Mouse (Mus musculus) adrenal gland, postnatal 4 days (tissue): ENCODE measurements around the gene Efcab11. TPM values are rescaled to one million over a fixed set of nuclear protein-coding genes. Genes with fewer than 3 reads are reported as not detected.
"Not testable (repeated sequence)": the region's sequence is repeated elsewhere in the genome, so short reads cannot be mapped to it uniquely, and the experiment has no call there.

Experiments used
- DNase-seq, 2 experiments: peaks; one replicate each; pipeline ENCODE4 v3.0.0; 2021 to 2022; ENCODE audit warnings: low spot score in 2 of 2, mixed read lengths in 2 of 2
- total RNA-seq, 2 experiments: library from RNA; stranded (reverse); gene quantifications; 2 replicates each; pipeline ENCODE4 v1.2.3; 2021

Gene Efcab11
- total RNA-seq, 2 experiments from 2014 or later = 2.3 to 2.7 TPM

DNA sequence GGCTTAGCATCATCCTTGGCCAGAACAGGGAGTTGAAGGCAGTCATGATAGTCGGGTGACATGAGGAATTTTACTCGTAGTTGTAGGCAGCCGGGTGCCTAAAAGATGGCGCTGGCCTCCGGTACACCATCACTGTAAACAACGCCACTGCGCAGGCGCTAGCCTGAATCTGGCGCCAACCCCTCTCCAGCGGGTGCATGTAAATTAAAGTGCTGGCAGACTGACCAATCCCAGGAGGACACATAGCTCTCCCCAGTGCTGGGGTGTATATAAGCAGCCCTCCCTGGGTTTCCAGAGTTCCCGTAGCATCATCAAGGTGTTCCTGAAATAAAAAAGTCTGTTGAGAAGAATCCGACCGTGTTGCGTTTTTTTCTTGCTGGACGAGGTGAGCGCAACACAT, 66.2 kb downstream of the Efcab11 start:
- DNase-seq = not testable (repeated sequence)

DNA sequence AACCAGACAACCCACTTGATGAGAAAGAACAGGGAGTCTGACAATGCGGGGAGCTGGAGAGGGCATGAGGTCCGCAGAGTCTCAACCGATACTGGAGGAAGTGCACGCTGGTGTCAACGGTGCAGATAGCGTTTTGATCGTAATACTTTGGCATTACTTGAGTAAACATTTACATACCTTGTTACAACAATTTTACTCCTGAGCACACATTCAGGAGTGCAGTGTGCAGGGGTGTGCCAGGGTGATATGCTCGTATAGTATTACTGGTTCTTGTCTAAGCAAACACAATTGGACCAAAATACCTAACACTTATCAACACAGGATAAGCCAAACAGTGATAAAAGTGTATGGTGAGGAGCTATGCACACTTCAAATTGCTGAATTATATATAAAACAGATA, 69.0 kb downstream of the Efcab11 start:
- no peak for DNase-seq

- DNase-seq = no peak
These were observed 76.3 kb downstream of the Efcab11 start for GRCm38 (mm10) chr12:99807891-99808290.

- DNase-seq = not testable (repeated sequence)
These were observed 77.5 kb downstream of the Efcab11 start for GRCm38 (mm10) chr12:99806741-99807140.

DNA sequence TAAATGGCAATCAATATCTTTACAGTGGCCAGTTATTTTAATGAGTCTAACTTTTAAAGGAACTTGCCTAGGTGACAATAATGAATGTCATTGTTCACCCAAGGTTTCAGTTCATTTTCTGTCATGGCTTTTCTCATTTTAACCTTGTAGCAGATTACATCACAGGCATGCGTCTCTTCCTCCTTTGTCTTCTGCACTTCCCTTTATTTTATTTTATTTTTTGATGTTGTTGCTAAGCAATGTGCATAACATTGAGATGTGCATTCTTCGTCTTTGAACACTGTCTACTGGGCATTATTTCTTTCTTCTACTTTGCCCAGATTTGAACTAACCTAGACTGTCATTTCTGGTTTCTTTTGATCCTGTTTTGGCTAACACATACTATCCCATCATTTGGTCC, 88.3 kb downstream of the Efcab11 start:
- no peak for DNase-seq

- no peak for DNase-seq
These were observed 89.2 kb downstream of the Efcab11 start for GRCm38 (mm10) chr12:99794792-99795620.

- DNase-seq = no peak
These were observed 90.1 kb downstream of the Efcab11 start for GRCm38 (mm10) chr12:99794158-99794515.

- DNase-seq = no peak
These were observed 90.6 kb downstream of the Efcab11 start for GRCm38 (mm10) chr12:99793465-99794157.

DNA sequence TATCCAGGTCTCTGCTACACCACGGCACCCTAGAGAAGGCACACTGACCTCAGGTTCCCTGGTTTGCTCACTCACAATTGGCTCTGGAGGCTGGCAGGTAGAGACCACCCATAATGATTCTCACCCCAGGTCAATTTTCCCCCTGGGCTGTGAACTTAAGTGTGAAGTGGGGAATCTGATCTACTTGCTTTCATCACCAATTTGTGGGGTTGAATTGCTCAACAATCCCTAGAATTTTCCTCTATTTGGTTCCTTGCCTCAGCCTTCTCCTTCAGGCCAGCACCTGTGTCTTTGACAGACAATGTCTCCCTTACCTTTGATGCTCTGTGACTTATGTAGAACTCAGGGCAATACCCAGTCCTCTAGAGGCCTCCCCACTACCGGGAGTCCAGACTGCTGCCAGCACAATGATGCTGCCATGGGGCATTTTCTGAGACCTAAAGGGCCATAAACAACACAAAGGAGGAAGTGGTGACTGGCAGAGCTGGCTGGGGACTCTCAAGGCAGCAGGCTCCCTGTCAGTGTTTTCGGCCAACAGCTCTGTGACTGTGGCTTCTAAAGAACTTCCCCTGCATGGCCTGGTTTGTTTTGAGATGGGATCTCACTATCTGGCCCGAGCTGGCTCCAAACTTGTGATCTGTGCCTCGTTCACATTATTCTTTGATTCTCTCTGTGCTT, 94.8 kb downstream of the Efcab11 start:
- no peak for DNase-seq

- no peak for DNase-seq
These were observed 102.5 kb downstream of the Efcab11 start for GRCm38 (mm10) chr12:99781774-99782173.

GRCm38 (mm10) chr12:99780396-99780795, 103.8 kb downstream of the Efcab11 start:
- no peak for DNase-seq

- DNase-seq = no peak
These were observed 104.3 kb downstream of the Efcab11 start for GRCm38 (mm10) chr12:99779908-99780307.

DNA sequence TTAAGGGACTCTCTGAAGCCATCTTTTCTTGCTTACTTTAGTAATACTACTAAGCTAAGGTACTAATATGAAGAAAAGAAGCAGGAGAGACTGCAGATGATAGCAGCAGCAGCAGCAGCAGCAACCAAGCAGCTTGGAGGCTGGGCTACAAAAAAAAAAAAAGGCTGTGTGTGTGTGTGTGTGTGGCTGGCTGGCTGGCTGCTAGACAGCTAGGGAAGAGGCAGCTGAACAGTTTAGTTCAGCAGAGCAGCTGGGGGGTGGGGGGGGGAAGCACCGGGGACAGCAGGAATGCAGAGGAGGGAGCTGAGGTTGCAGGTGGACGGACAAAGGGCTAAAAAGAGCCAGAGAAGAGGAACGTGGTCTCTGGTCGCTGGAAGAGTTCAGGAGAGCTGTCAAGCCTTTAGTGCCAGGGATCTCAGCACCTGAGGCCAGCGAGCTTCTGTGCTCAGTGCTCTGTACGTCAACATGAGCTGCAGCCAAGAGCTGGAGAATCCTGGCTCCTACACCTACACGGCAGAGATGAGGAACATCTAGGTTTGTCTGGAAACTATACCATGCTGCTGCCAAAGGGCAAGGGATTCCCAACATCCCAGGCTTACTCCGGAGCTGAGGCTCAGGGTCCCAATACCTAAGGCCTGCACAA, 107.6 kb downstream of the Efcab11 start:
- no peak for DNase-seq

DNA sequence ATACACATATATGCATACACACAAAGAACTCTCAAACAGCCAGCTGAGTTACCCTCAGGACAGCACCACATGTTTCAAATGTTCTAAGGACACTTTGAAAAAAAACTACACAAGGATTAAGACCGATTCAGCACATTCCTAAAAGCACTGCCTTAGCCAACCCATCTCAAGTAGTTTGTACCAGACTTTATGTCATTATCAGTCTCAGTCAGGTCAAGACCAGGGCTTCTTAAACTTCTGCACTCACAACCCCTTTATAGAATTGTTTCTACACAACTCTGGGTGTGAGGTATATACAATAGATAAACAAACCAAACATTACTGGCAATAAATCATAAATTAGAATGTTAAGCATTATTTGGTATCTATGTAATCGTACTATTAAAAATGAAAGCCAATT, 109.4 kb downstream of the Efcab11 start:
- DNase-seq = no peak

DNA sequence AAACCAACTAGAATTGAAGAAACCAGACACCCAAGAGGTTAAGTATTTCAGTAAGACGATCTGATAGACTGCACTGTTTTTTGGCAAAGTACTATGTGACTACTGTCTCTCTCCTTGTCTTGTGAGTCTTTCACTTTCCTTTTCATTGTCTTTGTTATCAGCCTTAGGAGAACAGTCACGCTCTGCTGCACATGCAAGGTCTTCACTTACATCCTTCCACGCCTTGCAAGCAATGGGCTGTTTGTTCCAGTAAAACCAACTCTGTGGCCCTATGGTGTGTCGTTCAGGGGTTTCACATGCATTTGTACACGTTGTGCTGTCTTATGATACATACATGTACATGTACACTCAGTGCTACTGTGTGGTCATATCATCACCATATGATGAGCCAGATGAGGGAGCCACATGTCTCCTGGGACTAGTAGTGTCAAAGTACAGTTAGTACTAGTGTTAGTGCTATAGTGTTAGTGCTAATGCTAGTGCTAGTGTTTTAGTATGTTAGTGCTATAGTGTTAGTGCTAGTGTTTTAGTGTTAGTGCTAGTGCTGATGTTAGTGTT, 110.5 kb downstream of the Efcab11 start:
- DNase-seq = no peak

GRCm38 (mm10) chr12:99771018-99771417, 113.2 kb downstream of the Efcab11 start:
- DNase-seq = no peak

DNA sequence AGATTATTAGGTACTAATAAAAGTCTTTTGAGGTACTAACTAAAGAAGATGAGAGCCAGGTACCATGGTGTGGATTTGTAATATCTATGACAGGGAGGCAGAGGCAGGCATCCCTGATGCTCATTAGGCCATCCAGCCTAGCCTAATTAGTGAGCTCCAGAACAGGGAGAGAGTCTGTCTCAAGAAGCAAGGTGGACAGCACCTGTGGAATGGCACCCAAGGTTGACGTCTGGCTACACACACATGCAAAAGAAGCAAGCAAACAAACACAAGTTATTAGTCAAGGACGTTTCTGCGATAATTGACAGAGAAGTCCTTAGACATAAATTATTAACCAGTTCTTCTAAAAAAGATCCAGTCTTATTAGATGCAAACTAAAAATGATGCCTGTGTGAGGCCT, 114.6 kb downstream of the Efcab11 start:
- no peak for DNase-seq

- DNase-seq = no peak
These were observed 116.5 kb downstream of the Efcab11 start for GRCm38 (mm10) chr12:99767691-99768090.

DNA sequence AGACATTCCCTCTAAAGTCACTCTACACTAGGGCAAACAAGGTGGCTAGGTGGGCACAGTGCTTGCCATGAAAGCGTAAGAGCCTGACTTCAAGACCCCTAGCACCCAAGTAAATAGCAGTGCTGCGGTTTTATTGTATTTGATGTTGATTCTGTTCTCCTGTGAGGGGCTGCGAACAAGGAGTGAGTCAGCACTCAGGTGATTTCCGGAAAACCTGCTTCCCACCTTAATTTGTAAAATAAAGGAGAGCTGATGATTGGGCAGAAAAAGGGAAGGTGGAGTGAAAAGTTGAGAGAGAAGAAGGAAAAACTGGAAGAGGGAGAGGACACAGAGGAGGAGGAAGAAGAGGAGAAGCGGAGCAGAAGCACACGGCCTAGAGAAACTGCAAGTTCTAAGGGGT, 118.3 kb downstream of the Efcab11 start:
- no peak for DNase-seq

DNA sequence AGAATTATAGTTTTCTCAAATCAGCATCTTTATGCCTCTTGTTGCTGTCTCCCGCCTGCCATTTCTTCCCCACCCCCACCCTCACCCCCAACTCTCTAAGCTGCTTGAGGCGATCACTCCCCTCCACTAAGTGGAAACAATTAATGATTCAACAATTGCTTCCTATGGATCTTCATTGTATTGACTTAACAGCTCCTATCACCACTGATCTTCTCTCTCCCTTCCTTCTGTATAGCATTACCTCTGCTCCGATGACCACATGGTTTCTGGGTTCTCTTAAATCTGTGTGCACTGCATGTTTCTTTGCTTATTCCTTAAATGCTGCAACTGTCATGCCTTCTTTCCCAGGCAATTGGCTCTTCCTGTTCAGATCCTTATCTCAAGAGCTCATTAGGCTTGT, 120.2 kb downstream of the Efcab11 start:
- DNase-seq = no peak
